ENCODE assay signal across 8 mouse cellular contexts in genomic region chr2:172393391-172394051, GRCm38 (mm10). TPM values are rescaled to one million over a fixed set of nuclear protein-coding genes. Genes with fewer than 3 reads are reported as not detected.
DNase-seq lines count a peak whose midpoint lies in the region; ATAC-seq and TF ChIP-seq lines count a peak whose summit lies in the region.

Cass4 (plus strand) TSS chr2:172393794.

- no peak for ATAC-seq in kidney, embryonic 16.5 days (ENCODE audit: low FRiP score, low TSS enrichment)
- peak; percentile 85 for ATAC-seq in common myeloid progenitor, adult 5-6 weeks (replicated peaks; ENCODE audit: low read depth, poor library complexity, severe bottlenecking)
- no peak for ATAC-seq in stomach, postnatal 0 days (ENCODE audit: low FRiP score, low TSS enrichment)
- ATAC-seq in forebrain, embryonic 16.5 days = no peak

- no peak within 1 kb of the TSS for H3K27ac ChIP-seq in kidney, adult 2 months (ENCODE audit: insufficient read depth, low read depth, low read length)
- H3K27ac ChIP-seq in kidney, embryonic 16.5 days (ENCODE audit: low read length) = no peak within 1 kb of the TSS
- H3K27ac ChIP-seq in stomach, postnatal 0 days (replicated peaks) = 0 out of 2 replicates have a peak within 1 kb of the TSS, but pooled peaks have one; percentile 30
- H3K27ac ChIP-seq in forebrain, embryonic 16.5 days (ENCODE audit: low read length) = no peak within 1 kb of the TSS

- H3K9ac ChIP-seq in kidney, embryonic 16.5 days (replicated peaks; ENCODE audit: low read length) = no peak within 1 kb of the TSS
- 0 out of 2 replicates have a peak within 1 kb of the TSS, but pooled peaks have one; percentile 4 for H3K9ac ChIP-seq in stomach, postnatal 0 days (ENCODE audit: low read length)
- no peak within 1 kb of the TSS for H3K9ac ChIP-seq in forebrain, embryonic 16.5 days (replicated peaks; ENCODE audit: low read depth, low read length)

- no peaks in the 10 kb centered on the region for H3K27me3 ChIP-seq in kidney, adult 2 months (replicated peaks; ENCODE audit: control insufficient read depth, insufficient read depth, low read length)
- no peaks in the 10 kb centered on the region for H3K27me3 ChIP-seq in kidney, embryonic 16.5 days (ENCODE audit: insufficient read depth, low read length)
- H3K27me3 ChIP-seq in stomach, postnatal 0 days (ENCODE audit: control insufficient read depth, insufficient read depth, low read length) = no peaks in the 10 kb centered on the region
- no peaks in the 10 kb centered on the region for H3K27me3 ChIP-seq in forebrain, embryonic 16.5 days (replicated peaks; ENCODE audit: control insufficient read depth, insufficient read depth, low read length)

- no peak within 1 kb of the TSS for H3K4me2 ChIP-seq in kidney, embryonic 16.5 days (replicated peaks; ENCODE audit: low read depth, low read length)
- no peak within 1 kb of the TSS for H3K4me2 ChIP-seq in stomach, postnatal 0 days (replicated peaks; ENCODE audit: low read depth)
- no peak within 1 kb of the TSS for H3K4me2 ChIP-seq in forebrain, embryonic 16.5 days (ENCODE audit: low read length)

- TF ChIP-seq EP300 in stomach, postnatal 0 days (optimal IDR thresholded peaks at IDR 0.05) = no peak

- no peaks in the 10 kb centered on the region for H3K36me3 ChIP-seq in kidney, adult 2 months (ENCODE audit: control insufficient read depth, insufficient read depth, low read length)
- no peaks in the 10 kb centered on the region for H3K36me3 ChIP-seq in kidney, embryonic 16.5 days (ENCODE audit: insufficient read depth, low read length)
- no peaks in the 10 kb centered on the region for H3K36me3 ChIP-seq in stomach, postnatal 0 days (ENCODE audit: control insufficient read depth, insufficient read depth, low read length)
- no peaks in the 10 kb centered on the region for H3K36me3 ChIP-seq in forebrain, embryonic 16.5 days (ENCODE audit: control insufficient read depth, insufficient read depth)

- H3K4me3 ChIP-seq in kidney, adult 2 months (ENCODE audit: insufficient read depth, low read depth, low read length) = no peak within 1 kb of the TSS; the same call in 1 of the 2 replicates
- H3K4me3 ChIP-seq in kidney, embryonic 16.5 days (ENCODE audit: low read length) = no peak within 1 kb of the TSS
- no peak within 1 kb of the TSS for H3K4me3 ChIP-seq in stomach, postnatal 0 days (ENCODE audit: low read depth, low read length)
- H3K4me3 ChIP-seq in forebrain, embryonic 16.5 days (replicated peaks; ENCODE audit: low read length) = no peak within 1 kb of the TSS

- peak; percentile 10 for DNase-seq in kidney, adult 2 months
- peak; percentile 63 to 66 for DNase-seq in lung, adult 18-20 months
- no peak for DNase-seq in stomach, postnatal 0 days (ENCODE audit: low spot score)
- DNase-seq in right cerebral cortex, adult 18-20 months = no peak
- DNase-seq in right cerebral cortex, postnatal 25 days = no peak

- H3K9me3 ChIP-seq in kidney, embryonic 16.5 days (ENCODE audit: low read length) = no peaks in the 10 kb centered on the region
- no peaks in the 10 kb centered on the region for H3K9me3 ChIP-seq in stomach, postnatal 0 days (ENCODE audit: control insufficient read depth, low read length)
- H3K9me3 ChIP-seq in forebrain, embryonic 16.5 days (ENCODE audit: control insufficient read depth, low read length) = no peaks in the 10 kb centered on the region

- TF ChIP-seq POLR2A in kidney, adult 2 months (IDR thresholded peaks at IDR 0.05; ENCODE audit: low read depth, low read length) = no peak

- H3K4me1 ChIP-seq in kidney, adult 2 months (ENCODE audit: control insufficient read depth, insufficient read depth, low read length) = no peaks in the 10 kb centered on the region
- H3K4me1 ChIP-seq in kidney, embryonic 16.5 days (ENCODE audit: insufficient read depth, low read length) = no peaks in the 10 kb centered on the region
- no peaks in the 10 kb centered on the region for H3K4me1 ChIP-seq in stomach, postnatal 0 days (replicated peaks; ENCODE audit: control insufficient read depth, insufficient read depth)
- no peaks in the 10 kb centered on the region for H3K4me1 ChIP-seq in forebrain, embryonic 16.5 days (replicated peaks; ENCODE audit: control insufficient read depth, insufficient read depth, low read length)

- no peak for TF ChIP-seq CTCF in kidney, adult 2 months (conservative IDR thresholded peaks at IDR 0.05; ENCODE audit: insufficient read depth, insufficient read length, low read depth, low read length)
- TF ChIP-seq CTCF in stomach, postnatal 0 days (IDR thresholded peaks at IDR 0.05; ENCODE audit: low read depth) = no peak

- 36% methylated on average over 13 of the region's 13 CpGs for WGBS in kidney, adult 2 months
- 38% methylated on average over 13 of the region's 13 CpGs for WGBS in kidney, embryonic 16.5 days
- WGBS in stomach, postnatal 0 days = 22% methylated on average over 13 of the region's 13 CpGs
- 43% methylated on average over 13 of the region's 13 CpGs for WGBS in forebrain, embryonic 16.5 days

RNA-seq across cellular contexts. Expression of gene Cass4, which starts in this region (rescaled TPM):
- 0.22 and 0.30 TPM in 2 replicates for polyA plus RNA-seq in kidney, adult 2 months (2012; rRNA removed)
- polyA plus RNA-seq in kidney, embryonic 16.5 days (2015; fragmentation: Nextera tagmentation; extraction: Ambion mirVana) = 0.32 and 0.36 TPM in 2 replicates
- total RNA-seq in common myeloid progenitor, adult 5-6 weeks (2017) = 0.44 and 1.5 TPM in 2 replicates
- 0.17 and 0.18 TPM in 2 replicates for polyA plus RNA-seq in stomach, postnatal 0 days (2015; fragmentation: Nextera tagmentation; extraction: Ambion mirVana)
- polyA plus RNA-seq in forebrain, embryonic 16.5 days (2015; fragmentation: Nextera tagmentation; extraction: Ambion mirVana) = 0.13 and 0.19 TPM in 2 replicates

Comparison
In these comparisons a context has a peak if more than half of its experiments do, and no peak if none do; other contexts are left out.
1. Peak in DNase-seq in kidney, adult 2 months; RNA of the gene not detected or under 1 TPM.
2. DNase-seq: peak in lung, adult 18-20 months (2 of 2); none in stomach, postnatal 0 days (single experiment), right cerebral cortex, adult 18-20 months (single experiment) and right cerebral cortex, postnatal 25 days (single experiment).